8 mouse cellular contexts compared by ENCODE assay signal in genomic region chr13:83726346-83726975, GRCm38 (mm10).
DNase-seq lines count a peak whose midpoint lies in the region; ATAC-seq and TF ChIP-seq lines count a peak whose summit lies in the region.
"Had no signal": no experiment of that assay in that cellular context is flagged by ENCODE, and none has a peak within 500 bp of the region (broad histone marks: within the 10 kb centered on the region; RNA-seq: fewer than 3 reads in every experiment).

No protein-coding gene starts in this region.

- H3K4me1 ChIP-seq in intestine, postnatal 0 days (replicated peaks; ENCODE audit: control insufficient read depth, insufficient read depth, low read length): no peaks in the 10 kb centered on the region
- H3K4me1 ChIP-seq in intestine, embryonic 16.5 days (ENCODE audit: control insufficient read depth, insufficient read depth, low read length): peaks cover 10% of the 10 kb centered on the region
- peaks cover 22% of the 10 kb centered on the region for H3K4me1 ChIP-seq in embryonic facial prominence, embryonic 10.5 days
- H3K4me1 ChIP-seq in forebrain, embryonic 16.5 days (replicated peaks; ENCODE audit: control insufficient read depth, insufficient read depth, low read length): no peaks in the 10 kb centered on the region
- H3K4me1 ChIP-seq in midbrain, embryonic 15.5 days: no peaks in the 10 kb centered on the region
- peaks cover 3% of the 10 kb centered on the region; the same call in 1 of the 2 replicates for H3K4me1 ChIP-seq in lung, adult 2 months (ENCODE audit: control insufficient read depth, insufficient read depth, low read length)

- H3K9ac ChIP-seq in intestine, postnatal 0 days (ENCODE audit: low read depth, low read length): no peak overlapping the region
- H3K9ac ChIP-seq in intestine, embryonic 16.5 days (ENCODE audit: low read depth, low read length): no peak overlapping the region
- H3K9ac ChIP-seq in forebrain, embryonic 16.5 days (replicated peaks; ENCODE audit: low read depth, low read length): peak overlapping the region; percentile 77
- H3K9ac ChIP-seq in midbrain, embryonic 15.5 days: peak overlapping the region; percentile 74
- H3K9ac ChIP-seq: liver, embryonic 15.5 days had no signal

- H3K27me3 ChIP-seq in intestine, postnatal 0 days (replicated peaks; ENCODE audit: control insufficient read depth, insufficient read depth, low read length): peaks cover 97% of the 10 kb centered on the region
- peaks cover 73% of the 10 kb centered on the region for H3K27me3 ChIP-seq in intestine, embryonic 16.5 days (replicated peaks; ENCODE audit: control insufficient read depth, insufficient read depth, low read length)
- peaks cover 99% of the 10 kb centered on the region for H3K27me3 ChIP-seq in embryonic facial prominence, embryonic 10.5 days (replicated peaks; ENCODE audit: low read depth, poor library complexity, severe bottlenecking)
- no peaks in the 10 kb centered on the region for H3K27me3 ChIP-seq in forebrain, embryonic 16.5 days (replicated peaks; ENCODE audit: control insufficient read depth, insufficient read depth, low read length)
- H3K27me3 ChIP-seq in midbrain, embryonic 15.5 days (replicated peaks): no peaks in the 10 kb centered on the region

- H3K4me2 ChIP-seq in intestine, postnatal 0 days (replicated peaks; ENCODE audit: low read depth): 0 out of 2 replicates have a peak overlapping the region, but pooled peaks have one; percentile 6
- no peak overlapping the region for H3K4me2 ChIP-seq in intestine, embryonic 16.5 days (ENCODE audit: low read depth, low read length)
- H3K4me2 ChIP-seq in forebrain, embryonic 16.5 days (ENCODE audit: low read length): peak overlapping the region; percentile 87
- peak overlapping the region; percentile 62 for H3K4me2 ChIP-seq in midbrain, embryonic 15.5 days
- H3K4me2 ChIP-seq: liver, embryonic 15.5 days had no signal

- no peak for TF ChIP-seq POLR2A in lung, adult 2 months (IDR thresholded peaks at IDR 0.05; ENCODE audit: borderline replicate concordance, extremely low read depth, low read depth, low read length)

- intact Hi-C loops in gastrocnemius, postnatal 36 days (cut with DNase I): no loop called here

- H3K36me3 ChIP-seq in intestine, postnatal 0 days (ENCODE audit: control insufficient read depth, insufficient read depth): no peaks in the 10 kb centered on the region
- no peaks in the 10 kb centered on the region for H3K36me3 ChIP-seq in intestine, embryonic 16.5 days (ENCODE audit: control insufficient read depth, insufficient read depth, low read length)
- no peaks in the 10 kb centered on the region for H3K36me3 ChIP-seq in embryonic facial prominence, embryonic 10.5 days (replicated peaks)
- H3K36me3 ChIP-seq in forebrain, embryonic 16.5 days (ENCODE audit: control insufficient read depth, insufficient read depth): no peaks in the 10 kb centered on the region
- H3K36me3 ChIP-seq in midbrain, embryonic 15.5 days (replicated peaks): no peaks in the 10 kb centered on the region
- H3K36me3 ChIP-seq: liver, embryonic 15.5 days had no signal

- DNase-seq in embryonic facial prominence, embryonic 10.5 days (ENCODE audit: low spot score): no peak
- no peak for DNase-seq in lung, adult 2 months
- no peak for DNase-seq in gastrocnemius, postnatal 36 days

- no peak overlapping the region for H3K27ac ChIP-seq in intestine, postnatal 0 days (ENCODE audit: low read depth, low read length)
- no peak overlapping the region for H3K27ac ChIP-seq in intestine, embryonic 16.5 days (ENCODE audit: low read length)
- H3K27ac ChIP-seq in embryonic facial prominence, embryonic 10.5 days (replicated peaks): peak overlapping the region; percentile 81
- peak overlapping the region; percentile 100 for H3K27ac ChIP-seq in forebrain, embryonic 16.5 days (ENCODE audit: low read length)
- peak overlapping the region; percentile 98 for H3K27ac ChIP-seq in midbrain, embryonic 15.5 days
- H3K27ac ChIP-seq: liver, embryonic 15.5 days had no signal

- WGBS in intestine, postnatal 0 days: 7% methylated on average over 13 of the region's 13 CpGs
- 4% methylated on average over 13 of the region's 13 CpGs for WGBS in intestine, embryonic 16.5 days
- 2% methylated on average over 13 of the region's 13 CpGs for WGBS in embryonic facial prominence, embryonic 10.5 days
- WGBS in forebrain, embryonic 16.5 days: 1% methylated on average over 13 of the region's 13 CpGs
- 4% methylated on average over 13 of the region's 13 CpGs for WGBS in midbrain, embryonic 15.5 days
- 14% methylated on average over 13 of the region's 13 CpGs for WGBS in lung, adult 2 months

- no peak for TF ChIP-seq CTCF in intestine, postnatal 0 days (IDR thresholded peaks at IDR 0.05; ENCODE audit: low read depth)
- no peak for TF ChIP-seq CTCF in lung, adult 2 months (IDR thresholded peaks at IDR 0.05; ENCODE audit: insufficient read depth, low read length)

- no peak for ATAC-seq in intestine, postnatal 0 days
- no peak for ATAC-seq in intestine, embryonic 16.5 days
- no peak for ATAC-seq in forebrain, embryonic 16.5 days
- ATAC-seq in midbrain, embryonic 15.5 days (replicated peaks): no peak

- H3K4me3 ChIP-seq in intestine, postnatal 0 days (ENCODE audit: low read depth, low read length): 0 out of 2 replicates have a peak overlapping the region, but pooled peaks have one; percentile 12
- H3K4me3 ChIP-seq in intestine, embryonic 16.5 days (ENCODE audit: low read length): no peak overlapping the region
- H3K4me3 ChIP-seq in embryonic facial prominence, embryonic 10.5 days: peak overlapping the region; percentile 72
- H3K4me3 ChIP-seq in forebrain, embryonic 16.5 days (replicated peaks; ENCODE audit: low read length): peak overlapping the region; percentile 74
- peak overlapping the region; percentile 50 for H3K4me3 ChIP-seq in midbrain, embryonic 15.5 days
- no peak overlapping the region for H3K4me3 ChIP-seq in lung, adult 2 months (replicated peaks; ENCODE audit: extremely low read depth, low read depth, low read length)
- H3K4me3 ChIP-seq: liver, embryonic 15.5 days had no signal

- no peaks in the 10 kb centered on the region for H3K9me3 ChIP-seq in intestine, postnatal 0 days (ENCODE audit: control insufficient read depth)
- H3K9me3 ChIP-seq in intestine, embryonic 16.5 days (ENCODE audit: control insufficient read depth, low read length): no peaks in the 10 kb centered on the region
- H3K9me3 ChIP-seq in embryonic facial prominence, embryonic 10.5 days: no peaks in the 10 kb centered on the region
- H3K9me3 ChIP-seq in forebrain, embryonic 16.5 days (ENCODE audit: control insufficient read depth, low read length): no peaks in the 10 kb centered on the region
- H3K9me3 ChIP-seq in midbrain, embryonic 15.5 days: no peaks in the 10 kb centered on the region
- H3K9me3 ChIP-seq: liver, embryonic 15.5 days had no signal

Comparison
In these comparisons a context has a peak if more than half of its experiments do, and no peak if none do; other contexts are left out.
1. H3K4me3 ChIP-seq: peak in intestine, postnatal 0 days (single experiment), embryonic facial prominence, embryonic 10.5 days (single experiment), forebrain, embryonic 16.5 days (single experiment) and midbrain, embryonic 15.5 days (single experiment); none in intestine, embryonic 16.5 days (single experiment) and lung, adult 2 months (single experiment).
2. H3K27ac ChIP-seq: peak in embryonic facial prominence, embryonic 10.5 days (single experiment), forebrain, embryonic 16.5 days (single experiment) and midbrain, embryonic 15.5 days (single experiment); none in intestine, postnatal 0 days (single experiment) and intestine, embryonic 16.5 days (single experiment).
3. H3K9ac ChIP-seq: peak in forebrain, embryonic 16.5 days (single experiment) and midbrain, embryonic 15.5 days (single experiment); none in intestine, postnatal 0 days (single experiment) and intestine, embryonic 16.5 days (single experiment).